Mouse (Mus musculus) gastrocnemius, adult 18-20 months (tissue): Measurements from ENCODE around the gene Dync1i1. TPM values are rescaled to one million over a fixed set of nuclear protein-coding genes. Genes with fewer than 3 reads are reported as not detected.

Experiments
- DNase-seq: peaks from one replicate; pipeline ENCODE4 v3.0.0; 2021; ENCODE audit warnings: low spot score
- total RNA-seq, 2 experiments: library from RNA; stranded (reverse); gene quantifications; 2 replicates each; pipeline ENCODE4 v1.2.3; 2021

The Dync1i1 gene
- total RNA-seq, 2 experiments from 2014 or later: 0.14 to 0.21 TPM

- DNase-seq: no peak
Measured at GRCm38 (mm10) chr6:6053946-6054345, 328.5 kb downstream of the Dync1i1 start.

GRCm38 (mm10) chr6:6058548-6058947 is 333.1 kb downstream of the Dync1i1 start:
- no peak for DNase-seq

GRCm38 (mm10) chr6:6067201-6067600 is 341.8 kb downstream of the Dync1i1 start:
- no peak for DNase-seq

- no peak for DNase-seq
Measured at GRCm38 (mm10) chr6:6070015-6070414, 344.6 kb downstream of the Dync1i1 start.

GRCm38 (mm10) chr6:6071038-6071437 is 345.6 kb downstream of the Dync1i1 start:
- no peak for DNase-seq

- DNase-seq: no peak
Measured at GRCm38 (mm10) chr6:6075940-6076447, 350.6 kb downstream of the Dync1i1 start.

GRCm38 (mm10) chr6:6077234-6077633 is 351.8 kb downstream of the Dync1i1 start:
- DNase-seq: no peak

Other genes starting within 250 kb of the Dync1i1 start
- gene Pdk4, start 229.3 kb upstream of the Dync1i1 start, total RNA-seq: 1,000 to 10,000 TPM in 1 of 2 experiments, 100 to 1,000 TPM in 1; 758 to 1,312 TPM